Mouse (Mus musculus) neutrophil, adult 59 days (primary cell): ENCODE measurements around the gene Cox20. TPM values are rescaled to one million over a fixed set of nuclear protein-coding genes. Genes with fewer than 3 reads are reported as not detected.

ENCODE experiments used
- total RNA-seq, 2 experiments: library from RNA; stranded (reverse); gene quantifications; 1 replicate in 1 of 2; 2 replicates in 1 of 2; pipeline ENCODE4 v1.2.4; 2023

Cox20 gene
- total RNA-seq: 10 to 100 TPM; 24.6 to 26.8 TPM

DNA sequence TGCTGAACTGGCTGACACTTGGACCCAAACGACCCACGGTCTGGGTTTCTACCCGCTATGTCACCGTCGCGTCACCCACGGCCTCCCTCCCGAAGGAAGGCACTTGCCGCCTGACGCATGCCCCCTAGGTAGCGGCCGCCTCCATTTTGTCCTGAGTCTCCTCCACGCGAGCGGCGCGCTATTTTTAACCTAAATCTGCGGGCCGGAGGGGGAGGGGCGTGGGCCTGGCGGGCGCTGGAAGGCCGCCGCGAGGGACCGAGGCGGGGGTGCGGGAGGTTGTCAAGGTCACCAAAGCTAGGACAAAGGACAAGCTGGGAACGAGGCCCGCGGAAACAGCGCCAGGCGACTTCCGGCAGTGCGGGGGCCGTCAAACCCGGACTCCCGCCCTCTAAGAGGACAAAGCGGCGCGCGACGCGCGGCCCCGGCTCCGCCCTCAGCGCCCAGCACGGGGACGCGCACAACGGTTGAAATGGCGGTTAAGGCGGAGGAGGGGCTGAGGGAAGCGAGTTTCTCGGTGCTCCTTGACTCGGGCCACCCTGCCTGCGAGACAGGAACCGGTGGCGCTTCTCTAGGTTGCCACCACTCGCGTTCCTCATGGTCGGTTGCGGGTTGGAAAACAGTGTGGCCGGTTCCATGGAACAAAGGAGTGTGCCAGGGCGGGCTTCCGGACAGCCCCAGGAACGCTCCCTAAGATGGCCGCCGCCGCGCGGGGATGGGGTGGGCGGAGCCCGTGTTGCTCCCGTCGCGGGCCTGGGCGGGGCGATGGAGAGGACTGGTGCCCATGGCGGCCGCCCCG lies at the start of gene Cox20:
Cox20 (plus strand) TSS at position 742 of the 796 bp plus-strand sequence.

DNA sequence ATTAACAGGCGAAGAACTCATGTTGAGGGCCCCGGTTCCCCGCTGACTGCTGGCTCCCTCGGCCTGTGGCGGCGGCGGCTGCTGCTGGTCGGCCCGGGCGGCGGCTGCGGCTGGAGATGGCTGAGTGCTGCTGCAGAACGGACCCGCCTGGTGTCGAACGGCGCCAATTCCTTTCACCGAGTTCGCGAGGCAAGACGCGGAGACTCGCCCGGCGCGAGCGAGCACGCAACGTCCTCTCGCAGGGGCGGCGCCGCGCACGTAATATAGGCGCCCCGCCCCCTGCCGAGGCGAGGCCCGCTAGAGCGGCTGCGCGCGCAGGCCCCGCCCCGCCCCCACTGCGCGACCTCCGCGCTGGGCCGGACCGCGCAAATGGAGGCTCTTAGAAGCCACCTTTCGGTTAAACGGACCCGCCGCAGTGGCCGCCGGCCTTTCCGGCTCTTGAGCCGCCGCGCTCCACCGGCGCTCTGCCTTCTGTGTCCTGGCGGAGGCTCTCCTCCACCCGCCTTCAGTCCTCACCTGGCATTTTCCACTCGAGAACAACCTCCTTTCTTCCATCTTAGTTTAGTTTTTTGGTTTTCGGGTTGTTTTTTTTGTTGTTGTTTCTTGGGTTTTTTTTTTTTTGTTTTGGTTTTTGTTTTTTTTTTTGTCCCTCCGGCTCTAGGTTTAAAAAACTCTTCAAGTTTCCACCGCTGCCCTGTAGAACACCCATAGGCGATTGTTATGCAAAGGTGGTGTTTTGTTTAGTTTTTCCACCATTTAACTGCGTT lies 18.8 kb downstream of the Cox20 start, which contains the start of gene Hnrnpu:
Hnrnpu (minus strand) TSS at position 247 of the 767 bp plus-strand sequence.

Other genes with a start within 250 kb of the Cox20 start
- 1 to 10 TPM; 6.8 to 8.3 TPM for gene Desi2, start 131.7 kb upstream of the Cox20 start, total RNA-seq
- gene Hnrnpu, start 18.7 kb downstream of the Cox20 start, total RNA-seq: 100 to 1,000 TPM; 434 to 483 TPM
- gene Efcab2, start 87.0 kb downstream of the Cox20 start, total RNA-seq: 1 to 10 TPM; 1.8 to 2.2 TPM
- under 1 TPM; 0.40 TPM for gene Kif26b, start 210.0 kb downstream of the Cox20 start, total RNA-seq